Mouse (Mus musculus): ENCODE data around the gene Gm38655.
A peak's percentile ranks its signal among the peaks of the same experiment; 100 is the strongest.

Gm38655 gene

GRCm38 (mm10) chr17:25175411-25175810 is at the start of gene Gm38655:
Gm38655 (minus strand) TSS chr17:25175471.
- no peak for DNase-seq (ENCODE audit: low spot score in 2 of 2)

GRCm38 (mm10) chr17:25224586-25225222 is 49.4 kb upstream of the Gm38655 start:
- peak; percentile 80 to 87 for DNase-seq (ENCODE audit: low spot score in 2 of 2)

- peak in 1 of 2 experiments; percentile 32 for DNase-seq (ENCODE audit: low spot score in 2 of 2)
Measured at GRCm38 (mm10) chr17:25222951-25223601, 47.8 kb upstream of the Gm38655 start.

GRCm38 (mm10) chr17:25222504-25222940 is 47.3 kb upstream of the Gm38655 start:
- DNase-seq (ENCODE audit: low spot score in 2 of 2): peak; percentile 26 to 30

GRCm38 (mm10) chr17:25221821-25222503 is 46.7 kb upstream of the Gm38655 start:
- peak; percentile 73 to 78 for DNase-seq (ENCODE audit: low spot score in 2 of 2)

GRCm38 (mm10) chr17:25220746-25221145 is 45.5 kb upstream of the Gm38655 start:
- no peak for DNase-seq (ENCODE audit: low spot score in 2 of 2)

GRCm38 (mm10) chr17:25219492-25220295 is 44.4 kb upstream of the Gm38655 start:
- no peak for DNase-seq (ENCODE audit: low spot score in 2 of 2)

GRCm38 (mm10) chr17:25218967-25219366 is 43.7 kb upstream of the Gm38655 start:
- no peak for DNase-seq (ENCODE audit: low spot score in 2 of 2)

- DNase-seq (ENCODE audit: low spot score in 2 of 2): no peak
Measured at GRCm38 (mm10) chr17:25215431-25215830, 40.2 kb upstream of the Gm38655 start.

GRCm38 (mm10) chr17:25211705-25212104 is 36.4 kb upstream of the Gm38655 start:
- no peak for DNase-seq (ENCODE audit: low spot score in 2 of 2)

- no peak for DNase-seq (ENCODE audit: low spot score in 2 of 2)
Measured at GRCm38 (mm10) chr17:25210680-25211466, 35.6 kb upstream of the Gm38655 start.

- DNase-seq (ENCODE audit: low spot score in 2 of 2): no peak
Measured at GRCm38 (mm10) chr17:25210006-25210405, 34.7 kb upstream of the Gm38655 start.

GRCm38 (mm10) chr17:25202401-25202800 is 27.1 kb upstream of the Gm38655 start:
- DNase-seq (ENCODE audit: low spot score in 2 of 2): no peak

- no peak for DNase-seq (ENCODE audit: low spot score in 2 of 2)
Measured at GRCm38 (mm10) chr17:25189091-25189490, 13.8 kb upstream of the Gm38655 start.

- peak; percentile 82 for DNase-seq (ENCODE audit: low spot score in 2 of 2)
Measured at GRCm38 (mm10) chr17:25188150-25189031, 13.1 kb upstream of the Gm38655 start, which contains the start of gene Unkl. Unkl (plus strand) TSS chr17:25188397.

- DNase-seq (ENCODE audit: low spot score in 2 of 2): no peak
Measured at GRCm38 (mm10) chr17:25187784-25188149, 12.5 kb upstream of the Gm38655 start.

GRCm38 (mm10) chr17:25184961-25185360 is 9.7 kb upstream of the Gm38655 start:
- no peak for DNase-seq (ENCODE audit: low spot score in 2 of 2)

- peak; percentile 96 to 97 for DNase-seq (ENCODE audit: low spot score in 2 of 2)
Measured at GRCm38 (mm10) chr17:25184129-25184691, 8.9 kb upstream of the Gm38655 start, which contains the start of gene BC003965. BC003965 (plus strand) TSS chr17:25184554.

GRCm38 (mm10) chr17:25183232-25183631 is 8.0 kb upstream of the Gm38655 start:
- peak in 1 of 2 experiments; percentile 20 for DNase-seq (ENCODE audit: low spot score in 2 of 2)

GRCm38 (mm10) chr17:25172558-25172957 is 2.7 kb downstream of the Gm38655 start:
- no peak for DNase-seq (ENCODE audit: low spot score in 2 of 2)
